Mouse (Mus musculus) A20 (cell line): ENCODE data around the gene Chdh.

ENCODE experiments used
- DNase-seq: peaks from one replicate; pipeline ENCODE4 v3.0.0-alpha.2; 2011; ENCODE audit warnings: low read depth, low spot score

The Chdh gene

DNA sequence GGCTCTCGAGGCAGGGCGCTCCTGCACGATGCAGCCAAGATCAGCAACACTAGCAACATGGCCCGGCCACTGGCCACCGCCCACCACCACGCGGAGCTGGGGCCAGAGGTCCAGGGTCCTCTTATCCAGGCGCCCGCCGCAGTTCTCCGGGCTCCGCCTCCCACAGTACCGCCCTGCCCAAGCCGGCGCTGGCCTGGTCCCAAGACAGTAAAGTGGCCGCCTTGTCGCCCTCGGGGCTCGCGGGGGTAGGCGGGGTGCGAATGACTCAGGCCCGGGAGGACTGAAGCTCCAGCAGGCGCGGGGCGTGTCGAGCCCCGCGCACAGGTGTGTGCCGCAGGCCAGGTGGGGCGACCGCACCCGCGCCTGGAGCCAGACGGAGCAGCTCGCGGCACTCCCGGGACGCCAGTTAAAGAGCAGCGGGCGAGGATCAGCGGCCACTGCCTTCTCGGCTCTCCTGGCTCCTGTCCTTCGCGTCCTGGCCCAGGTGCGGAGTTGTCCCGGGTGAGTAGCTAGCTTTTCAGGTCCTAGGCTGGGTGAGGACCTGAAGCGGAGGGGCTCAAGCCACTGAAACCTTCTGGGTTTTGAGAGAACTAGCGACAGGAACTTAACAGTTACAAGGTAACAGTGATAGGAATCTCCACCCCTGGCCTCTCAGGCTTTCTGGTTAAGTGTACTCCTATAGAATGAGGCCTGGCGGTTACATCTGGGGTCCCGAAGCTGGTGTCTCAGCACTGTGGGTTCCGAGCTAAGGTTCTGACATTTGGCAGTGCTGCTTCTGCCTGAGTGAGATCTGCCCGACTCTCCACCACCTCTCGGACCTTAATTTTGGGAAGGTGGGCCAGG, at the start of gene Chdh, which contains the start of gene Il17rb:
TSS of gene Chdh (plus strand) at position 291 of the 843 bp plus-strand sequence.
TSS of gene Il17rb (minus strand) at position 164 of the 843 bp plus-strand sequence.
- DNase-seq: no peak

DNA sequence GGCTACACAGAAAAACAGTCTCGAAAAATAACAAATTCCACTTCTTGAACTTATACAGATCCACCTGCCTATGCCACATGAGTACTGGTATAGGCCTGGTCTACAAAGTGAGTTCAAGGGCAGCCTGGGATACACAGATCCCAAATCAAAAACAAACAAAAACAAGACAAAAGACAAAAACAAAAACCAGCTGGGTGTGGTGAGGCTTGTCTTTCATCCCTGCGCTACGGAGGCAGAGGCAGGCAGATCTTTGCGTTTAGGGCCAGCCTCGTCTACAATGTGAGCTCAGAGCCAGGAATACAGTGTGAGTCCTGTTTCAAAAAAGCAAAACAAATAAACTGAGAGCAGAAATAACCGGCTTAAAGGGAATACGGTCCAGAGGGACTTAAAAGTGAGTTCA, 41.2 kb upstream of the Chdh start:
- no peak for DNase-seq

DNA sequence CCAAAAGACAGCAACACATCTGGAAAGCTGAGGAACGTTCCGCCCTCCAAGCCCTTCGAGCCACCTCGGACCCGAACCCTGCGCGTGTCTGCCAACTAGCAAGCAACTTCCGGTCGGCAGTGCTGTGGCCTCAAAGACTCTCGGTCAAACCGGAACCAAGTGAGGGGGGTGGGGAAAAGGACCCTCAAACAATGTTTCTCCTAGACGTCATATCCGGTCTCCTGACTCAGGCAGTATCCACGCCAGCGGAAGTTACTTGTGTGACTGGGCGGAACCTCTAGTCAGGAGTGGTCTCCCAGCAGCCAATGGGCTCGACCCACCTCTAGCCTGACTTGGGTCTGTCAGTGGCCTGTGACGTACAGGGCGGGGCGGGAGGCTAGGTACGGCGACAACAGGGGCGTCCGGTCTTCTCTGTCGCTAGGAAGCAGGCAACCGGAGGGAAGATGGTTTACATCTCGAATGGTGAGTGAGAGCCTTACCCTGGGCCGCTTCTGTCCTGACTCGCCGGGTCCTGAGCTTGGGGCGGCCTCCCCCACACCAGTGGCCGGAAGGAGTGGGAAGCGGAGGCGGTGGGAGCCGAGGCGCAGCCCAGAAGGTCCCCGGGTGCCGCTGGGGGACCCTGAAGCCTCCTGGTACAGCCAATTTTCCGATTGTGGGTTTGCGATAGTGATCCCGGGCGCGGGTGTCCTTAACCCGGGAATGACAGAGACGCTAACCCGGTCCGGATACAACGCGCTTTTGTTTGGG, 40.6 kb upstream of the Chdh start, which contains the start of gene Selenok:
TSS of gene Selenok (plus strand) at position 234 of the 747 bp plus-strand sequence.
- peak; percentile 99 for DNase-seq

DNA sequence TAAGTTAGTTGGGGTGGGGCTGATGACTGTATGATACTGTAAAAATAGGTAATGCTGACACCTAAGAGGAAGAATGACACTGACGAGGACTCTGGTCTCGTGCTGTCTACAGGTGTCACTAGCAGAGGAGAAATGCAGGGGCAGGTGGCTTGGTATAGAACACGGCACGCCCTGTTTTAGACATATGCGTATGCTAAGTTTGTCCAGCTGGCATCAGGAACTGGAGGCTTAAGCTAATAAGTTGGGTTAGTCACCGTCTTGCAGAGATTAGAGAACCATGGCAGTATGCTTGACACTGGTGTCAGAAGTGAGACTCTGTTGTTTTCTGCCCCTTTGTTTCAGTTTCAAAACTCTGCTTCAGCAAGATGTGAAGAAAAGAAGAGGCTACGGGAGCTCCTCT, 37.4 kb upstream of the Chdh start:
- DNase-seq: no peak

DNA sequence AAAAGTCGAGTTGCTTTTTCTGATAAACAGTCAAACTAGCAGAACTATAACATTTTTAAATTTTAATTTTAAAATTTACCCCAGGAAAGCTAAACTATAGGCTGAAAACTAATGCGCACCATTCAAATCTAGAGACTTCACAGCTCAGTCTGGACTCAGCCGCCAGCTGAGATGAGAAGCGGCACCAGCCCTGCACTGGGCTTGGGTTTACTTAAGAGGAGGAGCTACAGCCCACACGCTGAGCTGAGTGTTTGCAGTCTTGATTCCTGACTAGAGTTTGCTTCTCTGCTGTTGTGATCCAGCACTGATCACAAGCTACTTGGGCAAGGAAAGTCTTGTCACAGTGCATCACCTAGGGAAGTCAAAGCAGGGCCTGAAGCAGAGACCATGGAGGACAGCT, 36.8 kb upstream of the Chdh start:
- no peak for DNase-seq

DNA sequence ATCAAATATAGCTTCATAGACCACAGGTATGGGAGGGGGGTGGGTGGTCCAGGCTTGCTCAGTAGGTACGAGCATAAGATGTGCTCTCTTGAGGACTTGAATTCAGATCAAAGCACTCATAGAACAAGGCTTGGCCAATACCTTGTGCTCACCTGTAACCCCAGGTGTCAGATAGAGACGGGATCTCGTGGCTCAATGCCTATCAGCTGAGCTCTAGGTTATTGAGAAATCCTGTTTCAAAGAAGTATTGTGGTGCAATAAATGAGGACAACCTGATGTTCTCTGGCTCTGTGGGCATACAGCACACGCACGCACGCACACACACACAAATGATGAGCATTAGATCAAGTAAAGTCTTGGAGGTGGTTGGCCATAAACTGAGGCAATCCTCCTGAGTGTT, 31.9 kb upstream of the Chdh start:
- DNase-seq: no peak

DNA sequence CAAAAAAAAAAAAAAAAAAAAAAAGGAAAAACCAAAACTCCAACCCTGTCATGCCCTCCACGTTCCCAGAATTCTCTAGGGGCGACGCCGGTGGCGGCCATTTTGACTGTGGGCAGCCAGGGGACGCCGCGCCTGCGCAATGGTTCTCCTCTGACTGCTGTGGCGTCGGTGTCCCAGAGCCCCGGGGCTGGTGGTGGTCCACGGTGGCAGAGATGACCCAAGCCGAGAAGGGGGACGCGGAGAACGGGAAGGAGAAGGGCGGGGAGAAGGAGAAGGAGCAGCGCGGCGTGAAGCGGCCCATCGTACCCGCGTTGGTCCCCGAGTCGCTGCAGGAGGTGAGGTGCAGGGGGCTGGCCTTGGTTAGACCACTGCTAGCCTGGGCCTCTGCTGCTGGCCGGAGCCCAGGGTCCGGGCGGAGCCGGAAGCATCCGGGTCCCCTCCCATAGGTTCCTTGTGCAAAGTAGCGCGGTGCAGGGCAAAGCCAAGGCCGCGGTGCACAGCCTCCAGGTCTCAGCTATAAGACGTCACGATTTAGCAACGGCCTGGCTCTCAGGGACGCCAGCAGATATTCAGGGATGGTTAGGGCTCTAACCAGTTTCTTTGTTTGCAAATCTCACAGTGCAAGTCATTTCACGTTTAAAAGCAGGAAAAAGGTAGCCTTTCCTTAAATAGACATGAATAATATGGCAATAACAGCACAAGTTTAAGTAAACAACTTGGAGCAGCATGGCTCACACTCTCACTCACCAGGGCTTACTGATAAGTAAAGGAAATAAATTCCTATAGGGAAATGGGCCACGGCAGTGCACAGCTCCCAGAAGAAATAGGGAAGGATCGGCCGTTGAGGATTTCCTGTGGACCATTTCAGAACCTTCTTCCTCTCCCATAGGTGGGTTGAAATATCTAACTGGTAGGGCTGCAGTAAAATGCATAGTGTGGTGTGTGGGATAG, 30.3 kb upstream of the Chdh start, which contains the start of gene Actr8:
TSS of gene Actr8 (plus strand) at position 84 of the 951 bp plus-strand sequence.
- peak; percentile 93 for DNase-seq

DNA sequence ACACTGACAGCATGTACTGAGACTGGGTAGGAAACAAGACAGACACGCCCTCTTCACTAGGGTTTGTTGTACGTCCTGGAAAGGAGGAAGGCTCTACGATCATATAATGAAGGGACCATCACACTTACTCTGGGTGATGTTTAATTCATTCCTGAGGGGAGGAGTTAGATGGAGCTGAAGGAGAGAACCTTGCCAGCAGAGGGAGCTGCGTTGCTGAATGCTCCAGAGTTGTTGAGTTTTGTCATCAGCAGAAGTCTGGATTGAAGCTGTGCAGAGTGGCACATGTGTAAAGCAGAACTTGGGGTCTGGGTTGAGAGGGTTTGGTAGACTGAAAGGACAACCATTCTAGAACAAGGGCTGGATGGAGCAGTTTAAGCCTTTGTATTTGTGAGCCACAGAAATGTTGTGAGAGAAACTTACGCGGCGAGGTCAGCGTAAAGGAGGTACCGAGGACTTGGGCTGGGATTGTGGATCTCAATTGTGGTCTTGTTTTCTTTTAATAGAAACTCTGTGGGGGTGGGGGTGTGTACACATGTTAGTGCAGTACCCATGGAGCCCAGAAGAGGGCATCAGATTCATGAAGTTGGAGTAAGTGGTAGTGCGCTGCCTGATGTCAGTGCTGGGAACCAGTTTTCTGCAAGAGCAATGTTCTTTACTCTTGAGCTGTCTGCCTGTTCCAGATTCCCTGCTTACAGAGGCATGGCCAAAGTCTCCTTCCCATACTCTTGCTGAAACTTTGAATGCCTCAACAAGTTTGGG, 28.2 kb upstream of the Chdh start:
- DNase-seq: peak; percentile 61

DNA sequence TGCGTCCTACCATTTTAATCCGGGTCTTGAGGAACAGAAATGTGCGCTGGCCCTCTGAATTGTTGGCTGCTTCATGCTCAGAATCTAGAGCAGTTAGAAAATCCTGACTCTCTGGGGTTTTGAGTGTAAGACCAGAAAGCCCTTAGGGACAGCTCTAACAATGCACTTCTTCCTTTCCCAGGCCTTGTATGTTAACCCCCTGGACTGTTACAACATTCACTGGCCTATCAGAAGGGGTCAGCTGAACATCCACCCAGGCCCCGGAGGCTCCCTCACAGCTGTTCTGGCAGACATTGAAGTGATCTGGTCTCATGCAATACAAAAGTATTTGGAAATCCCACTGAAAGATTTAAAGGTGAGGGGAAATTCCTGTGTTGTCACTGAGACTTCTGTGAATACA, 22.7 kb upstream of the Chdh start:
- DNase-seq: no peak

DNA sequence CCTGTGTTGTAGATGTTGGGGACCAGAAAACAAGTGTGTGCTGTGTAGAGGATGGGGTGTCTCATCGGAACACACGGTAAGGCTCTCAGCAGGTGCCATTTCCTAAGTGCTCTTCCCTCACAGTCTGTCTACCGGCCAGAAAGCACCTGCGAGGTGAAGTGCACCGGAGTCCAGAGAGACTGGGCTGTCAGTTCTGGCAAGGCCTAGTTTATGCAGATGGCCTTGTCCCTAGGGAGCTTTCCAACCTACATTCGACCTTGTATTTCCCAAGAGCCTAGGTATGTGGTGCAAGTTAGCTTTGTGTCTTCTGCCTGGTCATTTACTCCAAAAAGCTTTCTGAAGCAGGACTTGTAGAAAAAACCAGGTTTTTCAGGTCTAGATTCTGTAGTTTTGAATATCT, 21.5 kb upstream of the Chdh start:
- DNase-seq: no peak

DNA sequence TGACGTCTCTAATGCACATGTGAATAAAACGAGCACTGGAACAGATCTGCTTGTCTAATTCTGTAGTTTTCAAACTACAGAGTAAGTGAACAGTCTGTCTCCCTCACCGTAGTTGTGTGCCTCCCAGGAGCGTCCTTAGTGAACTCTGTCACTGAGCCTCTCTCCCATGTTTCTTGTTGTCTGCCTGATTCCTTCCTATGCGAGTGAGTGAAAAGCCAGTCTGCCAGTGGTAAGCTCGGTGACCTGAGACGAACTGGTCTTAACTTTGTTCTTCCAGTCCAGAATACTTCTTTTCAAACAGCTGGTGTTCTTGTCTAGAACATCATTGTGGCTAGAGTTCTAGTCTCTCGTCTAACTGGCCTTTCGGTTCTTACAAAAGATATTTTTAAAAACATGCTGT, 21.1 kb upstream of the Chdh start:
- DNase-seq: no peak

DNA sequence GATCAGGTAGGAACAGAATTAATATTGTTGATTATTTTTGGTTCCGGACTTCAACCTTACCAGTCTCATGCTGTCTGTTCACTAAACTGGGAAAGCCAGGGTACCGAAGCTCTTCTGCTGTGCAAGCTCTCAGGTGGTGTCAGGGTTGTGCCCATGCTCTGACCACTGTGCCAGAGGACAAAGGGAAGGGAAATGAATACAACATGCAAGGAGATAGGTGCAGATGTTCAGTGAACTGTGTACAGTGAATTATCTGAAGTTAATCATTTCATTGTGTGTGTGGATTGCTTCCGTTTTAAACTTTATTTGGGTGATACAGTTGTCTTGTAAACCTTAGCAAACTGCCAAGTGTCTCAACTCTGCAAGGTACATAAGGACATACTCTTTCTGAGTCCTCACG, 20.5 kb upstream of the Chdh start:
- DNase-seq: no peak

DNA sequence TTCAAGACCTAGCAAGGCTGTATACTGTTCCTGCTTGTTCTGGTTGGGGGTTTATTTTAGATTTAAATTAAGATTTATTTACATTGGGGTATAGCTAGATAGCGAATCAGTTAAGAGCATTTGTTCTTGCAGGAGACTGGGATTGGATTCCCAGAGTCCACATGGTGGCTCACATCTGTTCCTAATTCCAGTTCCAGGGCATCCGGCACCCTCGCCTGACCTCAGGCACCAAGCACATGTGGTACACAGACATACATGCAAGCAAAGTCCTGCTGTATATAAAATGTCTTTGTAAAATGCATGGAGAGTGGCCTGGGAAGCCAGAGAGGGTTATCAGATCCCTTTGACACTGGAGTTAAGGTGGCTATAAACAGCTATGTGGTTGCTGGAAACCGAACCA, 13.8 kb upstream of the Chdh start:
- no peak for DNase-seq

DNA sequence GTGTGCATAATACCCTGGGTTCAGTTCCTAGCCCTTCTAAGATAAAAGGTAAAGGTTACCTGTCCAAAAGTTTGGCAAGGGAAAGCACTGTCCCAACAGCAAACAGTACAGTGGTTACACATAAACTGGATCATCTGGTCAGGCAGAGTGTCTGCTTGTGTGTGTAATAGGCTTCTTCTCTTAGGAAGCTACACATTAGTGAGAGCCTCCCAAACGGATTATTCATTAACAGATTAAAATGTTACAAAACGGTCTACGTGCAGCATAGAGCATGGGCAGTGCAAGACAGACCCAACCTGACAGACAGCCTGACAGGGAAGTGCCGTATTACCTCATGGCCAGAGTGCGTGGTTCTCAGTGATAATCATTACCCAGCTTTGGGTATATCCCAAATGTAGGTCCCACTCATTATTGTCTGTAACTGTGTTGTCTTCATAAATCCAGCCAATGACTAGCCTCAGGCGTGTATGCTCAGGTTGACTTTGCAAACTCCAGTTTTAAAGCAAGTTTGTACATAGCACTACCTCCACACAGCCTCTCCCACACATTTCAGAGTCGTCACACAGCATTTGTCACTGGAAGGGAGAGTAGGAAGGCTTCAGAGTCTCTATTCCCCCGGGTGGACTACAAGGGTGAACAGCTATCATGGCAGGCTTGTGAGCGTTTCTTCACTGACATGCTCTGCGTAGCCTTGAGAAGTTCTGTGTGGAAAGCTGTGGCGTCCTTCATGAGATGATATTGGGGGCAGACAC, 12.6 kb upstream of the Chdh start:
- DNase-seq: no peak

DNA sequence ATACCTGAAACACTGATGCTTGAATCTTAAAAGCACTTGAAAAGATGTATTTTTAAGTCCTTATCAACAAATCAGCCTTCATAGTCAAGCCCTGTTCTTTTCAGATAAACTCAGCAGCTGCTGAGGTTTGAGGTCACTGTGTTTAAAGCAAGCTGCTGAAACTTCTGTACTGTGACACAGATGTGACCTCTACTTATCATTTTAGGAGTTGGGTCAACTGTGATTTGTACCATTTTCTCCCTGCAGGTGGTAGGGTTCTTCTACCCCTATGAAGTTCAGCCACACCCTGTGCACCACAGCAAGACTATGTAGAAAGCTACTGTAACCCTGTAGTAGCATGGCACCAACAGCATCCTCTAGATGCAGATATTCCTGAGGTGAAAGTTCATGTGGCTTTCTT, 11.5 kb upstream of the Chdh start:
- no peak for DNase-seq

DNA sequence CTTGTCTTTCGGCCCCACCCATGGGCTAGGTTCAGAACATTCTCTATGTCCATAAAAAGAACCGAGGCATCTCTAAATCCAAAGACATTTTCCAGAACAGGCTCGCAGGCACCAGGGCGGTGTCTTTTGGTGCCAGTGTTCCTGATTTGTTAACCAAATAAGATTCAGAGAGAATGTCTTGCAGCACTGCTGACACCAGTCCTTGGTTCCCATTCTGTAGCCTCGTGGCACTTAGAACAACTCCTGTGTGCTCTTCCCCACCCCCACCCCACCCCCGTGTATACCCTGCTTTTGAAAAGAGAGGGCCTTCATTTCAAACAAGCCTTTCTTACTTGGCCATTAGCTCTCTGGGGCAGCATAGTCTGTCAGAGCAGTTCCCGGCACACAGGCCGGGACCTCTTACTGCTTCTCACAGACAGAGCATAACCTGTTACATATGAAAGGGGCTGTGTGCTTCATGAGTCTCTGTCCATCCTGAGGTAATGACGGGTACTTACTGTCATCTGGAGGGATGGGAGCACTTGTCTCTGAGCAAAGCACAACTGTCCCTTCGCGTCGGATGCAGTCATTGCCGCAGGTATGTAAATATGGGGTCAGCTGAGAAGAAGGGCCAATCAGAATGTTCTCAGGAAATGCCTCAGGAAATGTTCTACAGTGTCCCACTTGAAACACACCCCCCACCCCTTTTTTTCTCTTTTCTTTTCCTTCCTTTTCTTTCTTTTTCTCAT, 9.9 kb upstream of the Chdh start:
- DNase-seq: no peak

DNA sequence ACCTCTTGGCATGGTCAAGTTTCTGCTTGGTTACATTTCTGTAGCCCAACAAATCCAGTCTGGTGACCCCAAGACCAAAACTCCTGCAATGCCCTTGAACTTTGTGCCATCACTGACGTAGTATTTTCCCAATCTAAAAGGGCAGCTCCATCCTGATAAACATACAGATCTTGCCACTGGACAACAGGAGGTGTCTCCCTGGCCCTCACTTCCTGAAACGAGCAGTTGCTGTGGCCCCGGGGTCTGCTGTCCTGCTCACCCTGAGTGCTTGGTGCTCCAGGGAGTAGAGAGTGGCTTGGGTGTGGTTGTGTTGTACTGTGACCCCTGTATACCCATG, 9.4 kb upstream of the Chdh start:
- no peak for DNase-seq

DNA sequence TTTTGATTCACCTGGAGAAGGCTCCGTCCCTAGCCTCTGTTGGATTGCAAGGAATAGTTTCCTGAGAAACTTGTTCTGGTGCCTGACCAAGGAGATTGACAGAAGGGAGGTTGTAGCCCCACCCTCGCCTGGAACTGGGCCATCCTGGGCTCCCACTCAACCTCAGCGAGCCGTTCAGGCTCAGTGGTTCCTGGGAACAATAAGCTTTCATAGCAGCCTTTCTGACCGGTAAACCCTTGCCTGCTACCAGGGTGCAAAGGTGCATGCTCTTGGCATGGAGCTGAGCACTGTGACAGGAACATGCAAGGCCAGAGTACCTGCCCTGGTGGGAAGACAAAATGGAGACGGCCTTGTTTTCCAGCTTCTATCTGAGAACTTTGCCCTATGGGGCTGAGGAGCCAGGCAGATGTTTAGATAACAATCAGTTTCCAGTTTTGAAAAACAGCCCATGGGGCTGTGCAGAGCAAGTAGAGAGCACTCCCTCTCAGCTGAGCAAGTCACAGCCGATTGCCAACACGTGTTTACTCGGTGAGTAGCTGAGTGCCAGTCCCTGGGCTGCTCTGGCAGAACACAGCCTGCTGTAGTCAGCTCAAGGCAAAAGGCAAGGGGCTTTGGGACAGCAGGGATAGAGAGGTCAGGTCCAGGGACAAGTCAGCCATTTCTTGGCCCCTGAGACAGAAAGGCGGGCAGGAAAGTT, 1.2 kb downstream of the Chdh start:
- DNase-seq: no peak
